In genomic region chr2:36126795-36127429, GRCm38 (mm10) we compare ENCODE assay signal across 20 mouse cellular contexts. TPM values are rescaled to one million over a fixed set of nuclear protein-coding genes. Genes with fewer than 3 reads are reported as not detected.
"Had no signal": no experiment of that assay in that cellular context is flagged by ENCODE, and none has a peak within 500 bp of the region (broad histone marks: within the 10 kb centered on the region; RNA-seq: fewer than 3 reads in every experiment).

No protein-coding gene starts in this region.

- H3K4me1 ChIP-seq: midbrain, embryonic 13.5 days; midbrain, embryonic 15.5 days; neural tube, embryonic 12.5 days; stomach, embryonic 15.5 days had no signal

- DNase-seq: liver, postnatal 0 days; lung, adult 2 months; lung, postnatal 14 days; lung, postnatal 36 days; right cerebral cortex, postnatal 14 days; thymus, adult 2 months; thymus, postnatal 25 days; thymus, postnatal 4 days had no signal

- H3K9me3 ChIP-seq: lung, embryonic 15.5 days; megakaryocyte, embryonic 14.5 days; midbrain, embryonic 13.5 days; midbrain, embryonic 15.5 days; neural tube, embryonic 12.5 days; stomach, embryonic 15.5 days had no signal

- H3K4me3 ChIP-seq: lung, embryonic 15.5 days; megakaryocyte, embryonic 14.5 days; midbrain, embryonic 13.5 days; midbrain, embryonic 15.5 days; neural tube, embryonic 12.5 days; stomach, embryonic 15.5 days had no signal

- H3K27ac ChIP-seq: macrophage; midbrain, embryonic 13.5 days; midbrain, embryonic 15.5 days; neural tube, embryonic 12.5 days; stomach, embryonic 15.5 days; stomach, postnatal 0 days had no signal

- ATAC-seq: liver, postnatal 0 days; lung, postnatal 0 days; midbrain, embryonic 13.5 days; midbrain, embryonic 15.5 days had no signal

- H3K9ac ChIP-seq: liver, postnatal 0 days; lung, embryonic 15.5 days; midbrain, embryonic 13.5 days; midbrain, embryonic 15.5 days; neural tube, embryonic 12.5 days; stomach, embryonic 15.5 days had no signal

- H3K27me3 ChIP-seq: lung, embryonic 15.5 days; megakaryocyte, embryonic 14.5 days; midbrain, embryonic 13.5 days; midbrain, embryonic 15.5 days; neural tube, embryonic 12.5 days; stomach, embryonic 15.5 days had no signal

RNA-seq across cellular contexts. Expression of gene Lhx6, which starts 21.7 kb away (rescaled TPM):
- total RNA-seq: monocyte, adult 5-6 weeks; neutrophil, adult 5-6 weeks had no signal
- polyA plus RNA-seq: macrophage; neural tube, embryonic 14.5 days had no signal
